Mouse (Mus musculus): ENCODE data around the gene Ogn.
"Not testable (repeated sequence)": the region's sequence is repeated elsewhere in the genome, so short reads cannot be mapped to it uniquely, and the experiment has no call there.

Ogn gene

DNA sequence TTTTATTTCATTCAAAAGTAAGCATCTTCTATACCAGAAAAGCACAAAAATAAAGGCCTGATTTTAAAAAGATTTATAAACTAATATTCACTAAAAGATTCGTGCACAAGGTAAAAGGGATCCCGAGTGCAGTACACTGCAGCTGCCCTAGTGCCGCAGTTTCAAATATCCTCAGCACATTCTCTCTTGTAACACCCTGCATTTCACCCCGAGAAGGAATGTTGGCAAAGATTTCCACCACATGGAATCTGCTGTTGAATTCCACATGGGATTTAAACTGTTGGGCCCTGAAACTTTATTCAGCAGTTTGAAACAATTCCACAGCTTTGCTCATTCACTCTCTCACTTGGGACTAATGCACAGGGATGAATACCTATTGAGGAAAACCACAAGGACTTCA is at the start of gene Ogn:
Ogn (plus strand) TSS at position 333 of the 400 bp plus-strand sequence.
- no peak for DNase-seq (ENCODE audit: low spot score in 2 of 2)

DNA sequence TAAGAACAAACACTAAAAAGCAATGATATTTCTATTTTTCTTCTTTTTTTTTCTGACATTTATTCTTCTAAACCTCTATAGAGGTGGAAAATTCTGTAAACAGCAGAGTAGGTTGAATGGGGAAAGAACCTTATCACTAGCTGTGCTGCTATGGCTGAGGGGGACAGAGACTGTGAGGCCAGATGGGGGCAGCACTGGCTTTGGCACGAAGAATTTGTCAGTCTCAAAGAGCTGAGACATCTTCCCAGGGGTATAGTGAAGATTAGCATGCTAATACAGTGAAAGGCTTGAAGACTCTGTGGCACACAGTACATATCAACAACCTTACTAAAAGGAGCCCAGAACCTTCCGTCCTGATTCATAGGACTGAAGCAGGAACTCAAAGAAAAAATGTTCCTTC is 48.7 kb upstream of the Ogn start:
- DNase-seq (ENCODE audit: low spot score in 2 of 2), result peak in 1 of 2 experiments; percentile 49

DNA sequence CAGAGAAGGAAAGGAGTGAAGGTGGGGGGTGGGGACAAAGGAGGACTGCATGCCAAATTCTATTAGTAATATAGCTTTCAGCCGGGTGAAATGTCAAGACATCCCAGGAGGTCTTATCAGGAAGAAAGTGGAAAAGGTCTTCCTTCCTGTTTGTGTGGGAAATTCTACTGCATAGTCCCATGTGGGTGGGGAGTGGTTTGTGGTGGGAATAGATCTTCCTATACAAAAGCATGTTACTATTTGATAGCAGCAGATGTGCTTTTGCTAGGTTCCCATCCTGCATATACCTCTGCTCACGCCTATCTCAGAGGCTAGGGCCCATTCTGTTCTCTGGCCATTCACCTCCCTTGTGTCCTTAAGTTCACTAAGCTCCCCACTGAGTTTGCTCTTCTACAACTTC is 47.0 kb upstream of the Ogn start:
- DNase-seq (ENCODE audit: low spot score in 2 of 2), result no peak

DNA sequence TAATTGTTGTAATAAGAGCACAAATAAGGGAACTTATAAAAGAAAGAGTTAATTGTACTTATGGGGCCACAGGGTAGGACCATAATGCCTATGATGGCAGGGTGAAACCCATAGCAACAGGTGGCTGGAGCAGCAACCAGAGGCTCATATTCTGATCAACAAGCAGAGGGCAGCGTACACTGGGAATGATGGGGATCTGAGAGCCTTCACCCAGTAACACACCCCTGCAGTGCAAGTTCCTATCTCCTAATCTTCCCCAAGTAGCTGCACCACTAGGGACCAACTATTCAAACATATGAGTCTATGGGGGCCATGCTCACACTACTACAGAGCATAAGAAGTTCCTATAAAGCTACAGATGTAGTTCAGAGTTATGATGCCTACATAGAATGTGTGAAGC is 43.5 kb upstream of the Ogn start:
- DNase-seq (ENCODE audit: low spot score in 2 of 2), result no peak

DNA sequence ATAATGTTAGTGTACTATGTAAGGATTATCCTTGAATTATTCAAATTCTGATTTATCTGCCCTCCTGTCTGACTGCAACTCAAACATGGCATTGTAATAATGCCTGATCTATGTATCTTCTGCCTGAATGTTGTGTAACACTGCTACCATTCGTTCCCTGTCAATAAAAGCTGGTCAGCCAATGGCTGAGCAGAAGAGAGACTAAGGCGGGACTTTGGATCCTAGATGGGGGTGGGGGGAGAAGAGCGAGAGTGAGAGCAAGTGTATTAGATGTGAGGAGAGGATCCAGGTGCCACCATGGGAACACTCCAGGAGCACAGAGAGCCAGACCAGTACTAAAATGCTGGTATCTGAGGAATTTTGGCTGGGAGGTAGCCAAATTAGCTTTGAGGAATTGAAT is 37.5 kb upstream of the Ogn start:
- no peak for DNase-seq (ENCODE audit: low spot score in 2 of 2)

DNA sequence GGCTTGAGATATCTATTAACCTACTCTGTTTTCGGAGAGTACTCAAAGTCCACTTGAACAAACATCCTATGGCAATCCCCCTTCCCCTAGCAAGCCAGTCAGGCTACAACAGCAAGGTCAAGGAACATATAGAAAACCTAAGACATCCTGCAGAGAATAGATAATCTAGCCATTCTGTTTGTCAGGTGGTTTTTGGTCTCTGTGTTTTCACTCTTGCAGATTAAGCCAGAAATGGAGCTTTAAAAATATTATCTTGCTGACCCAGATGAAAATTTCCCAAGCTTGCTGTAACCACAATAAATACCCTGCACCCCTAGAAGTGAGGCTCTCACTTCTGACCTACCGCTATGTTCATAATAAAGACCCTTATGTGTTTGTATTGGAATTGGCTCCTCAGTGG is 36.4 kb upstream of the Ogn start:
- no peak for DNase-seq (ENCODE audit: low spot score in 2 of 2)

DNA sequence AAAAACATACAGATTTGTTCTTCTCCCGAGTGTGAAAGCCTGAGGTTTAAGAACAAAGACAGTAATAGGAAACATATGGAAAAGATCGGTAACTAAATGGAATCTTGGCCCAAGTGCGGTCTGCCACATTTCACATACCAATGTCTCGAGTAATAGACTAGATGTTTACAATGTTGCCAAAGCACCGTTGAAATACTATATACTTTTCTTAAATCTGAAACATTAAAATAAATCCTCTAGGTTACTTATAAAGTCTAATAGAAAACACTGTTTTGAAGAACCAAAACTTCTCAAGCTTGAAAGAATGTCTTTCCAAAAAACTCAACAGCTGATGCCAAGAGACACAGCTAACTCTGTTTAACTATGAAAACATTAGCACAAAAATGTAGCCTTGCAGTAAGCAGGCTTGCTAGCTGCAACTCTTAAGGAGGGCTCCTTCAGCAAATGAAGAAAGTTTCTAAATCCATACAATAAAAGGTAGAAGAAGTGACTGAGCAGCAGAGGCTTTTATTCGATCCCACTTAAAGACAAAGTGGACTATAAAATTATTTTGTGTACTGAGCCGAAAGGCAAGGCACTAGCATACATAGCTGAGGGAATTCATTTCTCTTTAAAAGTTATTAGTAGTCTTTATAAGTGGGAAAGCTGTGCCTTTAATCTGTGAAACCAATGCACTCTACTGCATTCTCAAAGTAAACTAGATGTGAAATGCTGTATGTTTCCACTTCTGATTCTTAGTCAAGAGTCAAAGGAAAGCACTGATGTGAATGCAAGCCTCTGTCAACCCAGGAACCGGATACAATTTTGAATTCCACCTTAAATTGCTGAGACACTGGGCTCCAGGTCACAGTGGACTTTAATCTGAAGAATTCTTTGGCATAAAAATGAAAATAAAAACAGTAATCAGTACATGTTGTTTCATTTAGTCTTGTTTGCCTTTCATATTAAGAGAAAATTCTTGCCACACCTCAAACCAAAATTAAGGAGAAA is 26.0 kb upstream of the Ogn start, which contains the start of gene Omd:
Omd (plus strand) TSS at position 922 of the 990 bp plus-strand sequence.
- no peak for DNase-seq (ENCODE audit: low spot score in 2 of 2)

DNA sequence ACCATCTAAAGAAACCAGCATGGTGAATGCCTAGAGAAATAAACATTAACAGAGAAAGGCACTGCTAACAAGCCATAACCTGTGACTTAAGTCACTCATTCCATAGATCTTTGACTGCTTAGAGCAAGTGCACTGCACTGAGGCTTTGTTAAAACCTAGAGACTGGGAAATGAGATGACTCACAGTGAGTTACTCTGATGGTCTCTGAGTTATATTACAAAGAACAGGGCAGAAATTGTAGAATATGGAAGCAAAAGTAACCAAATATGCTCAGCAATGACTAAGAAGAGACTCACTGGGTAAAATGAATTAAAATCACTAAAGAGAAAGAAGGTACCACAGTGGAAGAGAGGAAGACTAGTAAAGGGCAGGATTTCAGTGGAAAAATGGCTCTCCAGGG is 24.0 kb upstream of the Ogn start:
- no peak for DNase-seq (ENCODE audit: low spot score in 2 of 2)

DNA sequence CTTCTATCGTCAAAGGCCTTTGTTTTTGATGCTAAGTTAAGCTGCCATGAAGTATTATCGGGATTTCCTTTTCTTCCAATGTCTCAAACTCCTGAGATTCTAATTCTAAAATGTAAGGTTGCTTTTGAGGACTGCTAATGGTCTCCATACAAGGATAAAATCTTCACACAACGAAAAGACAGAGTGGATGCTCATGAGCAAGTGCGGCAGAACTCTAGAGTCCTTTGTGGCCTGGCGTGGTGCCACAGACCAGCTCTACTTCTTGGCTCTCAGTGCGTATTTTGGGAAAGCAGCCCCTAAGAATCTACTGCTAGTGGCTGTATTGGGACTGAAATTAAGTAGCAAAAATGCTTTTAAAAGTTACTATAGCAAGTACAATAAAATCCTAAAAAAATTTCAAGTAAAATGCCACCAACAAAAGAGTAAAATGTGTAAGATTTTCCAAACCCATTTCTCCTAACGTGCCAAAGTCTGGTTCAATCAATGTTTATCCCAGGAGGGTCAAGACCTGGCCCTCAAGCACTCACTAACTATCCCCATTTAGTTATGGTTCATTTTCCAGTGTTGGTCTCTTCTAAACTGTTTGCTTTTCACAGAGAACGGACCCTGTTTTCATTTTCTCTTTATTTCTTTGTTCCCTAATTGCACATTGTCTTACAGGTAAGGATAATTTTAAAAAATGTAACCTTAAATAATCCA is 23.4 kb upstream of the Ogn start:
- no peak for DNase-seq (ENCODE audit: low spot score in 2 of 2)

DNA sequence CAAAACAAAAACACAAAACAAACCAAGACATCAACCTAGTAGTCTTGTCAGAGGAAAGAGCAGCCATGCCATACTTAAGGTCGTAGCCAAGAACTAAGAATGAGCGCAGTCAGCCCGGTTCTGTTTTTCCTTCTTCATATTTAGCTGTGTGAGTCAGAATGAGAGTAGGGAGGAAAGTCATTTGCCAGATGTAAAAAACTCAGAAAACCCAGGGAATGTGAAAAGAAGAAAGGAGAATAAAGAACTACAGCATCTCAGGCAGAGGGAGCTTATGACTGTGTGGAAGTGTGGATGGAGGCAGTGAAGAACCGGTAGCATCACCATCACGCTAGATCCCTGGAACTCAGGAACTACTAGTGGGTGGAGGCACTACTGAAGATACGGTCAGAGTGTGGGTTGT is 21.8 kb upstream of the Ogn start:
- no peak for DNase-seq (ENCODE audit: low spot score in 2 of 2)

DNA sequence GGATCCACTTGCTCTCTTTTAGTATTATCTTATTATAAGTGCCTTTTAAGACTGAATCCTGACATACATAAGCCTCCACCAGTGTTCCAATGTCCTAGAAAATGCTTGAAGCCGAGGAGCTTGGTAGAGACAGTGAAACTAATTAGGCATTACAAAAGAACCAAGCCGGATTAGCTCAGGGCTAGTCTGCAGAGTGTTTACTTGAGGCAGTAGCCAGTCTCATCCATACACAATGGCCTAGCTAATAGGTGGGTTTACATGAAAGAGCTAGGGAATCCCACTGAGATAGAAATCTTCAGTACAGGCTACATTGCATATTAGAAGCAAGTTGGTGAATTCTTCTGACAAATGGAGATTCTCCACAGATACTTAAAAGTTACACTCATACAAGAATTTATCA is 5.3 kb upstream of the Ogn start:
- not testable (repeated sequence) for DNase-seq (ENCODE audit: low spot score in 2 of 2)

DNA sequence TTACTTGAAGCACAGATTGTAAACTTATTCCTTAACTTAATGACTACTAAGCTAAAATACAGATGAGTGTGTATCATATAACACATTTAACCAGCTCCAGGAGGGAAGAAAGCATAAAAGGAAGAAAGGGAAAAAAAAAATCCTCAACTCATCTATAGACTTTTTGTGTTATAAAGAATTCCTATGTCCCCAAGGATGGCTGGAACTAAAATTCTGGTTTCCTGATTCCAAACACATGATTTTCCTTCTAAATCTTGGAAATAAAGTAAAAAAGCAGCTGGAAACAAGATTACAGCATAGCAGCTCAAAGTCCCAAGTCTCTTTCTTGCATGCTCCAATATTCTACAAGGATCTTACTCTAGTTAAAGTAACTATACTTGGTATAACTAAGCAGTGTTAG is 4.2 kb upstream of the Ogn start:
- no peak for DNase-seq (ENCODE audit: low spot score in 2 of 2)

DNA sequence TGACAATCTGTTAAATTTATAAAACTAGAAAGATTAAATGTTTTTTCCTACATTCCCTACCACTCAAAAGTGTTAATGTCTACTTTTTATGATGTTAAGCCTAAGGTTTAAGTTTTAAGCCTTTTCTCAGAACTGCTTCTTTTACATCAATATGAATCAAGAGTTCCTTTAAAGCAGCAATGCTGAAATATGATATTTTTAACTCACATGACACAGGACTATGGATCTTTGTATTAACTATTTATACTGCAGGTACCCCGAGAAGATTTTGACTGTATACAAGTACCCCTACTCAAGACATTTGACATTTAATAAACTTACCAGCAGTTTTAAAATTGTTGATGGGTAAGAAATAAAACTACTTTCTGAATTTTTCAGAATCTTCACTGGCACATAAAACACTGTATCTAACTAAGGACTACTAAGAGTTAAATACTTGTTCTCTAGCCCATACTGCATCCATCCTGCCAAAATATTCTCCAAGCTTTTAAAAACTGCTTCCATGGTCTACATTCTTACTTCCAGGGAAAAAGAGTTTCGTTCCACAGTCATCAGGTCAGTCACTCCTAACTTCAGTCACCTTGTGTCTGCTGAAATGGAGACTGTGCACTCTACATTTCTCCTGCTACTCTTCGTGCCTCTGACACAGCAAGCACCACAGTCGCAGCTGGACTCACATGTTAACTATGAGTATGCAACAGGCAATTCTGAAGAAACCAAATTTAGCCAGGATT is 910 bp downstream of the Ogn start:
- no peak for DNase-seq (ENCODE audit: low spot score in 2 of 2)

DNA sequence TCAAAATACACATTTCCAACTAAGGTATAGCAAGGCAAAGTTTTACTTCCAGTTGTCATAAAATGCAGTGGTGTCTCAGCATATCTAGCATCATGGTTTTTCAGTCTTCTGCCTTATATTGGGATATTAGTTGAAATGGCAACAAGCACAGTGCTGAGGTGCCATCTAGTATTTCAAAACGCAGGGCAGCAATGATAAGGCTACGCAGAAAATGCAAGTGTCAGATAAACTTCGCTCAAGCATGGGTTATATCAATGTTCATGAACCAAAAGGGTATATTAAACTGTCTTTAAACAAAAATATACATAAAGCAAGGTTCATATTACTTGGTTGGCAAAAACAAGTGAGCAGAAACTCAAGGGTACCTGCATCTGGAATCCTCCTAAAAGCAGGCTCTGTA is 9.2 kb downstream of the Ogn start:
- no peak for DNase-seq (ENCODE audit: low spot score in 2 of 2)

DNA sequence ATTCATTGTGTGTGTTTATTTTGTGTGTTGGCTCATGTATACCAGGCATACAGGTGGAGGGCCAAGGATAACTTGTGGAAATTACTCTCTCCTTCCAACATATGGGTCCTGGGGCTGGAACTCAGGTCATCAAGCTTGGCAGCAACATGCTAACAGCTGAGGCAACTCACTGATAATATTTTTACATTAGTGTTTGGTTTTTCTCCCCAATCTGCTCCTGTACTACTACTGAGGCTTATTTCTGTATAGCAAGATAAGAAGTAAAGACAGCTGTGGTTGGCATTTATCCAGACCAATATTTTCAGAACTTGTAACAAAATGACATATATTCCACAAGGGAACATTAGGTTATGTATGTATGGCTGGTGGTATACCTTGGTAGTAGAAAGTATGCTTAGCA is 10.5 kb downstream of the Ogn start:
- DNase-seq (ENCODE audit: low spot score in 2 of 2), result no peak

DNA sequence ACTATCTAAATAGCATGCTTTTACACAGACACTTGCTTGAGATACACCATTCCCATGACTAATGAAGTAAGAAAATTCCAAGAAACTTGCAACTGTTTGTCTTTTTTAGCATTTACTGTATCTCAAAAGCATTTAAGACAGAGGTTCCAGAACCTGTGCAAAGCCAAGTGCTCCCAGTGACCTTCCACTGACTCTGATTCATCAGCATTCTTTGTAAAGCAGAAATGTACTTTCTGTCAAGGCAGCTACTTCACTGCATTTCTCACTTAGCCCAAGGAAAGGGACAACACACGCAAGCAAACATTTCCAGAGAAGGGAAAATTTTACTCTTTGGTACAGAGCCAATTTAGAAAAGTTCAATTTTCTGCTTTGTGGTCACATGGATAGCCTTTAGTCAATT is 15.4 kb downstream of the Ogn start:
- no peak for DNase-seq (ENCODE audit: low spot score in 2 of 2)

DNA sequence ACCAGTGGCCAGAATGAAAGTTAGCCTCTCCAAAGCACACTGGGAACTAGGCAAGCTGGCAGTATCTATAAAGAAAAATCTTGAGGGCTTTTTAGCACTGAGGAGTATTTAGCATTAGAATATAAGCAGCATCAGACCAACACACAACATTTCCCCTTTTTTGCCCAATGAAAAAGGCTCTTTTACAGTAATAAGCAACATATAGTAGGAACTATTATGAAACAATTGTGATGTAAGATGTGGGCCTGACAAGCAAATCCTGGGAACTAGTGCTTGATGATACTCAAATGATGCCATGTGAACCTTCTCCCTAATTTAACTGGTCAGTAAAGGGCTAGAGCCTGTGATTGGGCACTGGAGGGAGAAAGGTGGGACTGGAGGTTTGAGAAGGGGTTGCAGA is 20.3 kb downstream of the Ogn start:
- DNase-seq (ENCODE audit: low spot score in 2 of 2), result no peak

DNA sequence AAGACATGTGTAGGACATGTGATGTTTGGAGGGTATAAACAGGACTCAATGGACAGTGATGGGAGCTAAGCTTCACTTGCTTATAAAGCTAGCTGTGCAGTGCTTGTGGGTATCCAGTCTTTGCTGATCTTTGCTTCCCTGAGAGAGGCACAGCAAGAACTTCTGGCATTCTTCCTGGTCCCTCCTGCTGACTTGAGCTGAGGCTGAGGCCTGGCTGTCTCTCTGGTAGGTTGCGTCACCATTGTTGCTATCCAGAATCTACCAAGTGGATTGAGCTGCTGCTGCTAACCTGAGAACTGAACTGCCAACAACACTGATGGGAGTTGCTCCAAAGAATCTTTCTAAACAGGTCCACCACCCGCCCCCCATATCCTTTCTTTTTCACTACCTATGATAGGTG is 21.2 kb downstream of the Ogn start:
- no peak for DNase-seq (ENCODE audit: low spot score in 2 of 2)

DNA sequence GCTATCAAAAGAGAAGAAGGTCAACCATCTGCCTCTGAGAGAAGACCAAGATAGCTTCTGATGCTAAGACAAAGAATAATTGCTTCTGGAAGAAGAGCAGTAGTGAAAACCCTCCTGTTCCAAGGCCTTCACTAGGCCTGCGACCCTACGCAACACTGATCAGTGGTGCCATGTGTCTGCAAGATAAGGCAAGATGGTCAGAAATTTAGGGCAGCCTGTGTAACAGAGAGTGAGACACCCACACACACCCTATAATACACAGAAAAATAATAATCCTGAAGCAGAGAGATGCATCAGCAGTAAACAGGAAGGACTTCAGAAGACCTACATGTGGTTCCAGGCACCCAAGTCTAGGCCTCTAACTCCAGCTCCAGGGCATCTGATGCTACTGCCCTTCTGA is 32.1 kb downstream of the Ogn start:
- no peak for DNase-seq (ENCODE audit: low spot score in 2 of 2)

DNA sequence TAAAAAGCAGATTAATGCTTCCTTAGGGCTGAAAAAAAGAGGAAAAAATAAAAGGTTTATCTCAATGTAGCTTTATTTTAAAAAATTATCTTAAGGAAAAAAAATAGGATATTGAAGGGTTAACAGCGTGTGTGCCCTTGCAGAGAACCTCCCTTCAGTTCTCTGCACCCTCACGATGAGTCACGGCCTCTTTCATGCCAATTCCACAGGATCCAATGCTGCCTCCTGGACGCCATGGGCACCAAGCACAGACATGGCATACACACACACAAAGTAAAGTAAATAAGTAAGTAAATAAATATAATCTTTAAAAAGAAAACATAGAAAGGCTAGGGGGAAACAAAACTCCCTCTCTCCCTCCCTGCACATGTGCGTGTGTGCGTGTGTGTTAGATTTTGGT is 34.8 kb downstream of the Ogn start:
- DNase-seq (ENCODE audit: low spot score in 2 of 2), result no peak

DNA sequence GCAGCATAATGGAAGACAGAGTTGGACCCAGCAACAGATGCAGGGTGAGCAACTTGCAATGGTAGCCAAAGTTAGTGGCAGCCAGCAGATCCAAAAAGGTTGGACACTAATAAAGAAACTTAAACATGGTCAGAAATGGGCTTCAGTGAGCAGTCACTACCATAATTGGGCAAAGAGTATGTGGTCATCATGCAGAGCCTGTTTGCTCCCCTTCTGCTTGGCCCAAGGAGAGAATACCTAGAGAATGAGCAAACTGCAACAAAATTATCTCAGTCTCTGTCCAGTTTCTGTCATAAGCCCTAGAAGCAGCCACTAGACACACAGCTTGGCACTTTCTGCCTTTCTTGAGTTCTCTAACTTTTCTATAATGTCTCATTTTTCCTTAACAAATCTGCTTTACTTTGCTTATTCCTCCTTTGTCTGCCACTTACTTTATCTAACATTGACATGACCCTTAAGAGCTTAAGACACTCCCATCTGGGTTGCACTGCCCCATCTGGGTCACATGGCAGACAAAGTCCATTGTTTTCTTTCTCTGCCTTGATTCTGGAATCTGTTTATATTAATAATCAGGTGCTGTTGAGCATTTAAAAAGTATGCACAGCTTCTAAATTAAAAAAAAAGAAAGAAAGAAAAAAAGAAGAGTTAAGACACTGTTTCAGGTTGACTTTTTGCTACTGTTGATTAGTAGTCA is 36.0 kb downstream of the Ogn start:
- no peak for DNase-seq (ENCODE audit: low spot score in 2 of 2)
